Mouse (Mus musculus) urinary bladder, postnatal 4 days (tissue): ENCODE data around the gene Ctsw.
A peak's percentile ranks its signal among the peaks of the same experiment; 100 is the strongest.

Source experiments
- DNase-seq, 2 experiments: peaks; one replicate each; pipeline ENCODE4 v3.0.0; 2021 to 2022; ENCODE audit warnings: low spot score in 2 of 2

Ctsw gene

GRCm38 (mm10) chr19:5487768-5488550 lies 19.7 kb upstream of the Ctsw start, which contains the start of gene Mus81:
Mus81 (minus strand) TSS chr19:5488402.
- DNase-seq: peak; percentile 94 to 95

GRCm38 (mm10) chr19:5486771-5487170 lies 18.5 kb upstream of the Ctsw start:
- DNase-seq: no peak

- DNase-seq: no peak
Measured at GRCm38 (mm10) chr19:5486286-5486685, 18.0 kb upstream of the Ctsw start.

GRCm38 (mm10) chr19:5485821-5486220 lies 17.5 kb upstream of the Ctsw start:
- no peak for DNase-seq

- DNase-seq: no peak
Measured at GRCm38 (mm10) chr19:5485371-5485770, 17.1 kb upstream of the Ctsw start.

- DNase-seq: no peak
Measured at GRCm38 (mm10) chr19:5484496-5484895, 16.2 kb upstream of the Ctsw start.

- no peak for DNase-seq
Measured at GRCm38 (mm10) chr19:5483386-5484359, 15.4 kb upstream of the Ctsw start.

GRCm38 (mm10) chr19:5481398-5481797 lies 13.1 kb upstream of the Ctsw start:
- DNase-seq: no peak

GRCm38 (mm10) chr19:5480016-5480415 lies 11.7 kb upstream of the Ctsw start:
- DNase-seq: no peak

- DNase-seq: no peak
Measured at GRCm38 (mm10) chr19:5477668-5478300, 9.5 kb upstream of the Ctsw start.

- no peak for DNase-seq
Measured at GRCm38 (mm10) chr19:5477004-5477667, 8.8 kb upstream of the Ctsw start.

- no peak for DNase-seq
Measured at GRCm38 (mm10) chr19:5475069-5475714, 6.9 kb upstream of the Ctsw start.

GRCm38 (mm10) chr19:5474281-5475068 lies 6.2 kb upstream of the Ctsw start:
- DNase-seq: no peak

- DNase-seq: peak; percentile 77 to 79
Measured at GRCm38 (mm10) chr19:5473720-5474119, 5.4 kb upstream of the Ctsw start, which contains the start of gene Efemp2. Efemp2 (plus strand) TSS chr19:5473954.

- no peak for DNase-seq
Measured at GRCm38 (mm10) chr19:5472857-5473256, 4.5 kb upstream of the Ctsw start.

GRCm38 (mm10) chr19:5471846-5472245 lies 3.5 kb upstream of the Ctsw start:
- DNase-seq: no peak

GRCm38 (mm10) chr19:5466916-5467500 lies 1.3 kb downstream of the Ctsw start:
- no peak for DNase-seq

GRCm38 (mm10) chr19:5465037-5465436 lies 3.3 kb downstream of the Ctsw start:
- DNase-seq: no peak

GRCm38 (mm10) chr19:5463791-5464562 lies 4.3 kb downstream of the Ctsw start:
- no peak for DNase-seq
